ENCODE assay signal across 23 mouse cellular contexts in the genomic region with DNA sequence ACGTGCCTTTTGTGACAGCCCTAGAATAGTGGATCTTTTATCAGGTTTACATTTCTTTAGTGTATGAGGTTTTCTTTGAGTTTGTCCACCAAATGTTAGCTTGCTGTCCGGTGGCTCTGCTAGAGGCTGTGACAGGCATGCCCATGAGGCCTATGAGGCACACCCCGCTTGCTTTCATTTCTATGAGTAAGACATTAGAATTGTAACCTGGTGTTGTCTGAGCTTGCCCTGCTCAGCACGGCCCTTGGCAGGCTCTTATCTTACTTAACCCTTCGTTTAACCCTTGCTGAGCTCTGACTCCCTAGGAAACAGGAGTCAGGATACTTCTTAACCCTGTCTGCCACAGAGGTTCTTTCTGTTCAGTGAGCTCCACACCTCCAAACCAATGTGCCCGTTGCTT. TPM values are rescaled to one million over a fixed set of nuclear protein-coding genes. Genes with fewer than 3 reads are reported as not detected.
DNase-seq lines count a peak whose midpoint lies in the region; ATAC-seq and TF ChIP-seq lines count a peak whose summit lies in the region.
"Had no signal": no experiment of that assay in that cellular context is flagged by ENCODE, and none has a peak within 500 bp of the region (broad histone marks: within the 10 kb centered on the region; RNA-seq: fewer than 3 reads in every experiment).

No protein-coding gene starts in this region.

- peaks cover 62% of the 10 kb centered on the region for H3K36me3 ChIP-seq in liver, embryonic 12.5 days
- peaks cover 55% of the 10 kb centered on the region for H3K36me3 ChIP-seq in liver, postnatal 0 days (replicated peaks; ENCODE audit: insufficient read depth, low read length)
- peaks cover 48% of the 10 kb centered on the region for H3K36me3 ChIP-seq in liver, embryonic 16.5 days (ENCODE audit: control insufficient read depth, insufficient read depth)
- H3K36me3 ChIP-seq in stomach, embryonic 16.5 days (ENCODE audit: control insufficient read depth, insufficient read depth, low read length), result peaks cover 25% of the 10 kb centered on the region

- H3K4me2 ChIP-seq in liver, embryonic 12.5 days, result no peak overlapping the region
- H3K4me2 ChIP-seq in liver, postnatal 0 days (ENCODE audit: low read depth, low read length), result no peak overlapping the region
- no peak overlapping the region for H3K4me2 ChIP-seq in liver, embryonic 16.5 days (ENCODE audit: low read depth, low read length)
- no peak overlapping the region for H3K4me2 ChIP-seq in stomach, embryonic 16.5 days (ENCODE audit: low read depth, low read length)
- H3K4me2 ChIP-seq: hindbrain, embryonic 12.5 days; midbrain, embryonic 15.5 days; neural tube, embryonic 15.5 days had no signal

- H3K9ac ChIP-seq in liver, embryonic 12.5 days, result peak overlapping the region; percentile 37; the same call in 1 of the 2 replicates
- H3K9ac ChIP-seq in liver, postnatal 0 days (replicated peaks), result no peak overlapping the region
- H3K9ac ChIP-seq in liver, embryonic 16.5 days (ENCODE audit: low read depth, low read length), result peak overlapping the region; percentile 33; the same call in 1 of the 2 replicates
- no peak overlapping the region for H3K9ac ChIP-seq in stomach, embryonic 16.5 days (ENCODE audit: low read length)
- H3K9ac ChIP-seq: hindbrain, embryonic 12.5 days; liver, embryonic 14.5 days; midbrain, embryonic 15.5 days; neural tube, embryonic 15.5 days had no signal

- ATAC-seq in liver, embryonic 12.5 days, result no peak
- no peak for ATAC-seq in liver, postnatal 0 days
- no peak for ATAC-seq in liver, embryonic 16.5 days (ENCODE audit: low read depth)
- no peak for ATAC-seq in stomach, embryonic 16.5 days (ENCODE audit: insufficient read depth, low FRiP score)
- ATAC-seq: forebrain, embryonic 14.5 days; midbrain, embryonic 15.5 days had no signal

- no peak for TF ChIP-seq CTCF in liver, postnatal 0 days (IDR thresholded peaks at IDR 0.05; ENCODE audit: low read depth)

- DNase-seq in liver, postnatal 0 days, result no peak
- DNase-seq in MN1 (ENCODE audit: low spot score), result peak; percentile 19
- no peak for DNase-seq in layer of hippocampus, adult 11-12 months (ENCODE audit: low spot score)
- DNase-seq in lung, postnatal 14 days, result no peak
- DNase-seq: adrenal gland, adult 8-10 months; B cell, adult 2 months; cerebellum, adult 2 months; gastrocnemius, postnatal 14 days; heart, postnatal 36 days; kidney, adult 11 months; kidney, postnatal 14 days; lung, postnatal 4 days; retina, postnatal 1 day; right cerebral cortex, postnatal 14 days had no signal

- no peak overlapping the region for H3K4me3 ChIP-seq in liver, embryonic 12.5 days
- no peak overlapping the region for H3K4me3 ChIP-seq in liver, postnatal 0 days (ENCODE audit: low read depth, low read length)
- H3K4me3 ChIP-seq in liver, embryonic 16.5 days (ENCODE audit: low read depth, low read length), result no peak overlapping the region
- no peak overlapping the region for H3K4me3 ChIP-seq in stomach, embryonic 16.5 days (replicated peaks; ENCODE audit: low read length)
- H3K4me3 ChIP-seq: heart, embryonic 10.5 days; hindbrain, embryonic 12.5 days; midbrain, embryonic 15.5 days; neural tube, embryonic 15.5 days had no signal

- peak overlapping the region; percentile 68 for H3K27ac ChIP-seq in liver, embryonic 12.5 days
- H3K27ac ChIP-seq in liver, postnatal 0 days (ENCODE audit: low read depth), result no peak overlapping the region; the same call in 1 of the 2 replicates
- peak overlapping the region; percentile 56; the same call in 1 of the 2 replicates for H3K27ac ChIP-seq in liver, embryonic 16.5 days (ENCODE audit: low read length)
- H3K27ac ChIP-seq in stomach, embryonic 16.5 days (ENCODE audit: low read length), result peak overlapping the region; percentile 56
- H3K27ac ChIP-seq: heart, embryonic 10.5 days; hindbrain, embryonic 12.5 days; midbrain, embryonic 15.5 days; neural tube, embryonic 15.5 days had no signal

- 57% methylated on average over 6 of the region's 6 CpGs for WGBS in liver, embryonic 12.5 days (ENCODE audit: insufficient replicate concordance)
- WGBS in liver, postnatal 0 days (ENCODE audit: insufficient replicate concordance), result 73% methylated on average over 6 of the region's 6 CpGs
- WGBS in liver, embryonic 16.5 days (ENCODE audit: insufficient replicate concordance), result 66% methylated on average over 6 of the region's 6 CpGs
- 64% methylated on average over 6 of the region's 6 CpGs for WGBS in stomach, embryonic 16.5 days

- H3K4me1 ChIP-seq in liver, embryonic 12.5 days, result peaks cover 79% of the 10 kb centered on the region
- peaks cover 22% of the 10 kb centered on the region for H3K4me1 ChIP-seq in liver, postnatal 0 days (ENCODE audit: insufficient read depth)
- H3K4me1 ChIP-seq in liver, embryonic 16.5 days (ENCODE audit: control insufficient read depth, low read depth, low read length), result peaks cover 45% of the 10 kb centered on the region
- peaks cover 21% of the 10 kb centered on the region for H3K4me1 ChIP-seq in stomach, embryonic 16.5 days (ENCODE audit: control insufficient read depth, insufficient read depth, low read length)

- no peaks in the 10 kb centered on the region for H3K27me3 ChIP-seq in liver, embryonic 12.5 days (replicated peaks)
- no peaks in the 10 kb centered on the region for H3K27me3 ChIP-seq in liver, postnatal 0 days (ENCODE audit: insufficient read depth, low read length)
- H3K27me3 ChIP-seq in liver, embryonic 16.5 days (ENCODE audit: control insufficient read depth, insufficient read depth, low read depth, low read length), result no peaks in the 10 kb centered on the region
- H3K27me3 ChIP-seq in stomach, embryonic 16.5 days (ENCODE audit: control insufficient read depth, insufficient read depth, low read length), result no peaks in the 10 kb centered on the region
- H3K27me3 ChIP-seq: hindbrain, embryonic 12.5 days; midbrain, embryonic 15.5 days; neural tube, embryonic 15.5 days had no signal

- no peaks in the 10 kb centered on the region for H3K9me3 ChIP-seq in liver, embryonic 12.5 days (replicated peaks)
- no peaks in the 10 kb centered on the region for H3K9me3 ChIP-seq in liver, postnatal 0 days (ENCODE audit: low read length)
- H3K9me3 ChIP-seq in liver, embryonic 16.5 days (replicated peaks; ENCODE audit: control insufficient read depth, low read length), result no peaks in the 10 kb centered on the region
- no peaks in the 10 kb centered on the region for H3K9me3 ChIP-seq in stomach, embryonic 16.5 days (replicated peaks; ENCODE audit: control insufficient read depth, low read length)
- H3K9me3 ChIP-seq: heart, embryonic 10.5 days; hindbrain, embryonic 12.5 days; midbrain, embryonic 15.5 days; neural tube, embryonic 15.5 days had no signal

- no peak for TF ChIP-seq EP300 in liver, postnatal 0 days (IDR thresholded peaks at IDR 0.05; ENCODE audit: low read depth)

RNA-seq across cellular contexts. Expression of gene Slc9a8, which starts 3.9 kb away (rescaled TPM):
- polyA plus RNA-seq in liver, embryonic 12.5 days (2016; fragmentation: Nextera tagmentation; extraction: Ambion mirVana), result 17.4 and 18.8 TPM in 2 replicates
- 7.5 and 9.3 TPM in 2 replicates for polyA plus RNA-seq in liver, postnatal 0 days (2015; fragmentation: Nextera tagmentation; extraction: Ambion mirVana)
- polyA plus RNA-seq in liver, embryonic 16.5 days (2015; fragmentation: Nextera tagmentation; extraction: Ambion mirVana), result 14.7 and 15.1 TPM in 2 replicates
- polyA plus RNA-seq in stomach, embryonic 16.5 days (2015; fragmentation: Nextera tagmentation; extraction: Ambion mirVana), result 21.5 and 21.7 TPM in 2 replicates

Comparison
In these comparisons a context has a peak if more than half of its experiments do, and no peak if none do; other contexts are left out.
1. H3K9ac ChIP-seq: peak in liver, embryonic 12.5 days (single experiment) and liver, embryonic 16.5 days (single experiment); none in liver, postnatal 0 days (single experiment) and stomach, embryonic 16.5 days (single experiment).